Mouse (Mus musculus): ENCODE data around the gene Tmem273.

- TF ChIP-seq POLR2A (IDR thresholded peaks at IDR 0.05; ENCODE audit: insufficient read length, low read depth) (no peak), TCF12 (IDR thresholded peaks at IDR 0.05; ENCODE audit: insufficient read depth, poor library complexity, severe bottlenecking) (no peak), MAX (IDR thresholded peaks at IDR 0.05; ENCODE audit: low read depth) (no peak), USF1 (IDR thresholded peaks at IDR 0.05; ENCODE audit: low read depth) (no peak), MYOD1 (IDR thresholded peaks at IDR 0.05; ENCODE audit: control insufficient read depth in 1 of 3, insufficient read length in 2 of 3, low read depth in 2 of 3) (no peak)
Observed at GRCm38 (mm10) chr14:32738586-32738985, 47.2 kb upstream of the Tmem273 start.

All from myocyte (in vitro differentiated cells).